Mouse (Mus musculus) neural tube, embryonic 11.5 days (tissue): ENCODE data around the gene Elfn2. TPM values are rescaled to one million over a fixed set of nuclear protein-coding genes. Genes with fewer than 3 reads are reported as not detected.
A peak's percentile ranks its signal among the peaks of the same experiment; 100 is the strongest.

ENCODE experiments used
- ATAC-seq: fragments of 200-750 bp; cut with Nextera tagmentation; 2 replicates; pipeline ENCODE4 v1.8.0; 2017; ENCODE audit warnings: moderate number of reproducible peaks, mild to moderate bottlenecking, moderate TSS enrichment, moderate library complexity; ENCODE audit not compliant: insufficient read depth, low FRiP score, low TSS enrichment
- DNase-seq: peaks from one replicate; pipeline ENCODE4 v3.0.0-alpha.2; 2015; ENCODE audit warnings: low spot score
- H3K27ac ChIP-seq: fragments of 300-500 bp; sonication (generic); 2 replicates; pipeline ENCODE4 v1.5.1; 2014; ENCODE audit warnings: low read depth, mild to moderate bottlenecking, low read length
- H3K27me3 ChIP-seq: fragments of 300-500 bp; sonication (generic); 2 replicates; pipeline ENCODE4 v1.6.1; 2014; ENCODE audit warnings: mild to moderate bottlenecking, low read length, mixed read lengths; ENCODE audit not compliant: control insufficient read depth, insufficient read depth
- H3K36me3 ChIP-seq: fragments of 300-500 bp; sonication (generic); 2 replicates; pipeline ENCODE4 v1.6.1; 2014; ENCODE audit warnings: mild to moderate bottlenecking, low read length, moderate library complexity, mixed read lengths; ENCODE audit not compliant: control insufficient read depth, insufficient read depth
- H3K4me1 ChIP-seq: fragments of 300-500 bp; sonication (generic); 2 replicates; pipeline ENCODE4 v1.6.1; 2014; ENCODE audit warnings: low read length, mixed read lengths; ENCODE audit not compliant: control insufficient read depth, insufficient read depth
- H3K4me2 ChIP-seq: fragments of 300-500 bp; sonication (generic); 2 replicates; pipeline ENCODE4 v1.6.1; 2014; ENCODE audit warnings: low read depth, mild to moderate bottlenecking, moderate library complexity
- H3K4me3 ChIP-seq: fragments of 300-500 bp; sonication (generic); 2 replicates; pipeline ENCODE4 v1.5.1; 2014; ENCODE audit warnings: low read depth, low read length
- H3K9ac ChIP-seq: fragments of 300-500 bp; sonication (generic); 2 replicates; pipeline ENCODE4 v1.6.1; 2014; ENCODE audit warnings: mild to moderate bottlenecking, low read length
- H3K9me3 ChIP-seq: fragments of 300-500 bp; sonication (generic); 2 replicates; pipeline ENCODE4 v1.6.1; 2016; ENCODE audit warnings: low read length; ENCODE audit not compliant: control insufficient read depth
- WGBS: fragments of 180-500 bp; shearing (Covaris S2); extraction: QIAGEN DNeasy Blood & Tissue Kit; methylation state at CpG from one replicate; pipeline ENCODE4 v1.1.7; 2014; 5-methylcytosine and 5-hydroxymethylcytosine counted together
- polyA plus RNA-seq: library from polyadenylated mRNA; unstranded; fragments of >200 nt; fragmentation: Nextera tagmentation; extraction: Ambion mirVana; gene quantifications from 2 replicates; pipeline ENCODE4 v1.2.1, GENCODE M21; 2014

Elfn2 gene
- polyA plus RNA-seq, 1 experiment from 2014 or later: 0.15 TPM

DNA sequence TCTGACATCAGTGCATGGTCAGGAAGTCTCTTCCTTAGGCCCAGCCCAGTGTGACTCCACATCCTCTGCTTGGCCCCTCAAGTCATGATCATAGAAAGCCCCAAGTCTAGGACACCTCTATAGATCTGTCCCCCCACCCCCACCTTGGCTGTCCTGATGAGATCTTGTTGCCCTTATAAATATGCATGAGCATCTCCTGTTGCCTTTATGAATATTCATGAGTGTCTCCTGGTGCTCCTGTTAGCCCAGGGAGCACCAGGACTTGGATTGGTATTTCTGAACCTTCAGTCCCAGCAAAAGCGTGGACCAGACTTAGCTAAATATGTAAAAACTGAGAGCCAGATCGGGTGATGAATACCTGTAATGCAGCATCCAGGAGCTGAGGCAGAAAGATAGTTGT, 86.2 kb downstream of the Elfn2 start:
- peaks cover 17% of the 10 kb centered on the region for H3K4me1 ChIP-seq
- no peaks in the 10 kb centered on the region for H3K27me3 ChIP-seq
- H3K4me2 ChIP-seq: no peak overlapping the region
- no peak for DNase-seq
- H3K4me3 ChIP-seq: no peak overlapping the region
- no peaks in the 10 kb centered on the region for H3K36me3 ChIP-seq
- WGBS: 79% methylated on average over 2 of the region's 2 CpGs
- H3K27ac ChIP-seq: no peak overlapping the region
- no peak overlapping the region for H3K9ac ChIP-seq
- ATAC-seq: no peak
- H3K9me3 ChIP-seq: no peaks in the 10 kb centered on the region

DNA sequence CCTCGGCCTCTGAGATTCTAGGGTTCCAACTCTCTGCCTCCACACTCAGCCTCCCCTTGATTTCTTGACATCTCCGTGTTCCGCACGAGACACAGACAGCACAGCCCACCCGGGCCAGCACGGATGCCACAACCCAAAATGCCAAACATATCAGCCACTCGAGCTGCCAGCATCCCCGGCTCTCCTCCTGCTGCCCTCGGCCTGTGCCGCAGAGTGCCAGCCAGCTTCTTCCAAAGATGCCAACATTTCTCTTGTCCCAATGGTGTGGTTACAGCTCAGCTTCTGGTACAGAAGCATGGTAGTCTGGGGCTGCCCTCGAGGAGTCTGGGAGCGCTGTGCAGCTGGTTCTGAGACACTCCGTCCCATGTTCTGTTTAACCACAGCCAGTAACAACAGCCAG, 92.3 kb downstream of the Elfn2 start:
- Histone ChIP-seq H3K9ac (no peak overlapping the region), H3K27ac (no peak overlapping the region), H3K4me2 (no peak overlapping the region), H3K9me3 (no peaks in the 10 kb centered on the region), H3K27me3 (no peaks in the 10 kb centered on the region), H3K4me3 (no peak overlapping the region), H3K4me1 (0 out of 2 replicates have a peak, but pooled peaks cover under 1% of the 10 kb centered on the region), H3K36me3 (no peaks in the 10 kb centered on the region)
- ATAC-seq (no peak), DNase-seq (no peak)
- 90% methylated on average over 13 of the region's 13 CpGs for WGBS

DNA sequence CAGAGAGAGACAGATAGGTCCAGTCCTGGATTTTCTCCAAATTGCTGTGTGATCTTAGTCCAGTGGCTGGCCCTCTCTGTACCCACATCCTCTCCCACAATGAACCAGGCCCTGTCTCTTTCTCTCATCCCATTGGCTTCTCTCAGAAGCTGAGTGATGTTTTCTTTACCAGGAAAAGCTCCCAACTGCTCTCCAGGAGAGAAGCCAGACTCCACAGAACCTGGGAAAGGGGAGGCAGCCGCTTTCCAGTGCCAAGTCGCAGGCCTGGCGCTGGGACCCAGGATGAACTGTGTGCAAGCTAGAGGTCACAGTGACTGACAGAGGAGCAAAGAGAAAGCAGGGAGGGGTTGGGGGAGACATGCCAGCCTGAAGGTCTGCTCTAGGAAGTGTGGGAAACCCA, 93.6 kb downstream of the Elfn2 start:
- Histone ChIP-seq H3K4me2 (no peak overlapping the region), H3K9me3 (no peaks in the 10 kb centered on the region), H3K4me1 (no peaks in the 10 kb centered on the region), H3K36me3 (no peaks in the 10 kb centered on the region), H3K9ac (no peak overlapping the region), H3K4me3 (no peak overlapping the region), H3K27me3 (no peaks in the 10 kb centered on the region), H3K27ac (no peak overlapping the region)
- 86% methylated on average over 3 of the region's 3 CpGs for WGBS
- DNase-seq: no peak
- no peak for ATAC-seq

DNA sequence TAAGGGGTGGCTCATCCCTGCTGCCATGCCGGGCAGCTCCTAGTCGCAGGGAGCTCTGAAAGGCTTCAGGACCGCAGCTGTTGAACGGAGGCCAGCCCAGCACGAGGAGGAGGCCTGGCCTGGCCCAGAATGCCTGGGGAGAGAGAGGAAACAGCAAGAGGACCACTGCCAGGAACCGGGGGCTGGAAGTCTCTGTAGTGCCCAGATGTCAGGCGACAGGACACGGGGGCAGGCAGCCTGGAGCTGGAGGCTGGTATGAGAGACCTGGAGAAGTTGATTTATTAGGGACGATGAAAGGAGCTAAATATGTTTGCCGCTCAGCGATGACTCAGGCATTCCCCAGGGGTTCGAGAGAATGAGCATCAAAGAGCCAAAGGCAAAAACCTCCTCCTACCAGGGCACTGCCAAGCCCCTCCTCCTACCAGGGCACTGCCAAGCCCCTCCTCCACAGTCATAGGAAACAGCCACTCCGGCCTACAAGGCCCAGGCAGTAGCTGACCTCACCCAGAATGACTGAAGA, 94.1 kb downstream of the Elfn2 start:
- Histone ChIP-seq H3K27ac (no peak overlapping the region), H3K4me2 (no peak overlapping the region), H3K9me3 (no peaks in the 10 kb centered on the region), H3K4me1 (no peaks in the 10 kb centered on the region), H3K27me3 (no peaks in the 10 kb centered on the region), H3K4me3 (no peak overlapping the region), H3K36me3 (no peaks in the 10 kb centered on the region), H3K9ac (no peak overlapping the region)
- ATAC-seq: no peak
- 53% methylated on average over 13 of the region's 13 CpGs for WGBS
- DNase-seq: no peak

DNA sequence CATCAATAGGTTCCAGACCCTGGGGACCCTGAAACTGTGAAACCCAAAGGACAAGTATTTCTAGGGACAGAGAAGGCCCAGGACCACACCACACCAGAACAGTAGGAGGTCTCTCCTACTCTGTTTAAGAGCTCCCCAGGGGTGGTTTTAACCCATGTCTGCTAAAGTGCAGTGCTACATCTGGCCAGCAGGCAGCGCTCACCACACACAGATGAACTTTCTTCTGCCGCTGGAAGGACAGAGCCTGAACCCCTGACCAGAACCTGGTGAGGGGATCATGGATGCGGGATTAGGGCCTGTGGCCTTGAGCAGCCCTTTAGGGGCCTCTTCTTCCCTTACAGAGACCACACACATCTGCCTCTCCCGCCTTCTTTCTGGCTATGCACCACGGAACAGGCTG, 95.1 kb downstream of the Elfn2 start:
- no peak overlapping the region for H3K4me3 ChIP-seq
- H3K9ac ChIP-seq: no peak overlapping the region
- DNase-seq: peak; percentile 81
- H3K27ac ChIP-seq: no peak overlapping the region
- no peaks in the 10 kb centered on the region for H3K36me3 ChIP-seq
- no peaks in the 10 kb centered on the region for H3K4me1 ChIP-seq
- no peaks in the 10 kb centered on the region for H3K9me3 ChIP-seq
- ATAC-seq: no peak
- H3K27me3 ChIP-seq: no peaks in the 10 kb centered on the region
- H3K4me2 ChIP-seq: no peak overlapping the region
- 7% methylated on average over 5 of the region's 5 CpGs for WGBS

Other genes starting within 250 kb of the Elfn2 start
- not detected in 2 replicates for gene Il2rb, start 223.5 kb downstream of the Elfn2 start, polyA plus RNA-seq
- gene C1qtnf6, start 187.4 kb downstream of the Elfn2 start, polyA plus RNA-seq: 11.8 and 12.8 TPM in 2 replicates
- 0.38 TPM in 1 of 2 replicates, not detected in the other for gene Sstr3, start 174.1 kb downstream of the Elfn2 start, polyA plus RNA-seq
- 8.0 and 8.5 TPM in 2 replicates for gene Rac2, start 146.0 kb downstream of the Elfn2 start, polyA plus RNA-seq
- 1.6 and 2.4 TPM in 2 replicates for gene Cyth4, start 121.7 kb downstream of the Elfn2 start, polyA plus RNA-seq
- 34.1 and 34.9 TPM in 2 replicates for gene Mfng, start 54.7 kb upstream of the Elfn2 start, polyA plus RNA-seq
- 3.3 and 3.7 TPM in 2 replicates for gene Card10, start 84.3 kb upstream of the Elfn2 start, polyA plus RNA-seq
- 14.0 and 15.1 TPM in 2 replicates for gene Cdc42ep1, start 123.9 kb upstream of the Elfn2 start, polyA plus RNA-seq
- gene Lgals2, start 136.8 kb upstream of the Elfn2 start, polyA plus RNA-seq: not detected in 2 replicates
- gene Gga1, start 158.4 kb upstream of the Elfn2 start, polyA plus RNA-seq: 36.4 and 37.0 TPM in 2 replicates
- gene Gm49510, start 180.9 kb upstream of the Elfn2 start, polyA plus RNA-seq: 0.27 TPM in 1 of 2 replicates, not detected in the other
- 14.4 and 15.3 TPM in 2 replicates for gene Sh3bp1, start 181.0 kb upstream of the Elfn2 start, polyA plus RNA-seq
- gene Pdxp, start 195.1 kb upstream of the Elfn2 start, polyA plus RNA-seq: 34.9 and 36.0 TPM in 2 replicates
- gene Lgals1, start 208.0 kb upstream of the Elfn2 start, polyA plus RNA-seq: 263 and 311 TPM in 2 replicates
- 55.9 and 58.8 TPM in 2 replicates for gene Nol12, start 216.2 kb upstream of the Elfn2 start, polyA plus RNA-seq
- 42.4 and 46.4 TPM in 2 replicates for gene Triobp, start 229.0 kb upstream of the Elfn2 start, polyA plus RNA-seq